Mouse (Mus musculus): ENCODE data around the gene Plppr2. TPM values are rescaled to one million over a fixed set of nuclear protein-coding genes. Genes with fewer than 3 reads are reported as not detected.

The Plppr2 gene
- total and polyA plus RNA-seq, 3 experiments, result not detected

DNA sequence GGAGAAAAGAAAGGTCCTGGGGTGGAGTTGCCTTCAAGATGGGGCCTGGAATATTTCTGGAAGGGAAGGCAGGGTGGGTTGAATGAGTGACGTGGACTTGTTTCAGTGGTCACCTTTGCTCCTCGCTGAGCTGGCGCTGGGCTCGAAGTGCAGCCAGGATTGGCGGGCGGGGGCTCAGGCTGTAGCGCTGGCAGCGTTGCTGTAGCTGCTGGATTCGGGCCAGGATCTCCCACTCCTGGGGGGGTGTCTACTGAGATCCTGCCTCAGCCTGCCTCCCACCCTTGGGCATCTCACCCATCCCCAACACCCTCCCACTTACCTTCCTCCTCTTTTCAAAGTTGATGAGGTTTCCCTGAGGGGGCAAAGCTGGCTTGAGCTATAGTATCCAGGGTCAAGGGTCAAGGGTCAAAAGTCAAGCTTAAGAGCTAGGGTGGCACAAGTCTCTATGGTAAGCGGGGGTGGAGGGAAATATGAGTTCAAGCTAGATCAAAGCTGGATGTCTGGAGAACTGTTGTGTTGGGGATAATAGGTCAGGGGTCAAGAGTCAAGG lies 39.9 kb downstream of the Plppr2 start:
- H3K36me3 ChIP-seq (replicated peaks in 1 of 2; ENCODE audit: control insufficient read depth in 1 of 2, insufficient read depth in 1 of 2, low read length in 1 of 2), result no peaks in the 10 kb centered on the region
- no peak for TF ChIP-seq NRF1 (IDR thresholded peaks at IDR 0.05; ENCODE audit: low read depth, low read length)
- TF ChIP-seq ZMIZ1 (IDR thresholded peaks at IDR 0.05; ENCODE audit: low read depth, low read length), result no peak
- TF ChIP-seq CHD2 (IDR thresholded peaks at IDR 0.05; ENCODE audit: low read length), result no peak
- no peak for TF ChIP-seq PAX5 (IDR thresholded peaks at IDR 0.05; ENCODE audit: low read length)
- TF ChIP-seq RAD21 (IDR thresholded peaks at IDR 0.05; ENCODE audit: low read depth, low read length), result no peak
- no peak for TF ChIP-seq POLR2AphosphoS2 (IDR thresholded peaks at IDR 0.05; ENCODE audit: low read depth, low read length)
- no peak for TF ChIP-seq BHLHE40 (IDR thresholded peaks at IDR 0.05; ENCODE audit: low read depth, low read length)
- TF ChIP-seq CTCF (conservative IDR thresholded peaks at IDR 0.05 in 1 of 2, IDR thresholded peaks at IDR 0.05 in 1 of 2; ENCODE audit: low read depth in 2 of 2, low read length in 2 of 2), result no peak
- TF ChIP-seq MAZ (IDR thresholded peaks at IDR 0.05; ENCODE audit: low read depth, low read length), result no peak
- no peak for TF ChIP-seq USF1 (IDR thresholded peaks at IDR 0.05; ENCODE audit: low read depth, low read length)
- no peak for TF ChIP-seq ETS1 (conservative IDR thresholded peaks at IDR 0.05; ENCODE audit: low read depth, low read length)
- TF ChIP-seq HCFC1 (IDR thresholded peaks at IDR 0.05; ENCODE audit: low read depth, low read length), result no peak
- TF ChIP-seq CHD1 (IDR thresholded peaks at IDR 0.05; ENCODE audit: low read depth, low read length), result no peak
- no peak for TF ChIP-seq MAX (IDR thresholded peaks at IDR 0.05; ENCODE audit: low read length)
- no peak for TF ChIP-seq MYC (IDR thresholded peaks at IDR 0.05; ENCODE audit: low read depth, low read length)
- TF ChIP-seq JUN (IDR thresholded peaks at IDR 0.05; ENCODE audit: insufficient read depth, low read depth, low read length), result no peak
- no peak for TF ChIP-seq POLR2A (IDR thresholded peaks at IDR 0.05; ENCODE audit: low read depth, low read length)
- dilution Hi-C loops (cut with MboI; ENCODE audit: extremely low pct_ligation_motif_present, extremely low pct_unique_long_range_greater_than_20kb, low sequenced_read_pairs) (no loop called here), in situ Hi-C loops (cut with MboI; ENCODE audit: low pct_ligation_motif_present, low pct_unique_long_range_greater_than_20kb, low sequenced_read_pairs) (loop anchor here (5.0 kb wide), 1 partner anchor 181 kb away; the partner anchor contains the start of gene Pigyl)
- no peaks in the 10 kb centered on the region for H3K9me3 ChIP-seq (replicated peaks; ENCODE audit: low read length)
- no peak overlapping the region for H3K9ac ChIP-seq (ENCODE audit: insufficient read depth, low read depth)
- no peaks in the 10 kb centered on the region for H3K79me2 ChIP-seq (replicated peaks; ENCODE audit: control insufficient read depth, extremely low read depth, insufficient read depth, poor library complexity, severe bottlenecking)
- H3K27me3 ChIP-seq (replicated peaks), result peaks cover 75% of the 10 kb centered on the region
- DNase-seq (ENCODE audit: extremely low read depth), result no peak
- H3K27ac ChIP-seq (ENCODE audit: insufficient read depth, low read depth), result no peak overlapping the region
- H3K4me1 ChIP-seq (ENCODE audit: control insufficient read depth in 1 of 2, insufficient read depth in 2 of 2), result no peaks in the 10 kb centered on the region
- no peak overlapping the region for H3K4me2 ChIP-seq (ENCODE audit: insufficient read depth, low read depth, poor library complexity, severe bottlenecking)
- H3K4me3 ChIP-seq (replicated peaks in 1 of 3; ENCODE audit: low read depth in 2 of 3, low read length in 2 of 3, poor library complexity in 1 of 3), result no peak overlapping the region

DNA sequence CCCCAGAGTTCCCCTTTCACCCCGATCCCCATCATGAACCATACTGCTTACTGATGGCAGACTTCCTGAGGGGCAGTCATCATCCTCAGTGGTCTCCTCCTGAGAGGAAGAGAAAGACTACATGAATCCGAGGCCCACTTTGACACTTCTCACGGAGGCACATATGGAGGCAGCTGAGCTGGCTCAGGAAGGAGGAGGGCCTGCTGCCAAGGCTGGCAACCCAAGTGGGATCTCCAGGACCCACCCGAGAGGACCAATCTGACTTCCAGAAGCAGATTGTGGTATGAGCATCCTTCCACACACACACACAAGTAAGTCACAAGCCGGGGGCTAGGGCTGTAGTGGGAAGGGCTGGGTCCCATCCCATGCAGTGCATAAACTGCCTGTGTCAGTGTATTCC lies 40.5 kb downstream of the Plppr2 start:
- no peak overlapping the region for H3K4me2 ChIP-seq (ENCODE audit: insufficient read depth, low read depth, poor library complexity, severe bottlenecking)
- no peaks in the 10 kb centered on the region for H3K4me1 ChIP-seq (ENCODE audit: control insufficient read depth in 1 of 2, insufficient read depth in 2 of 2)
- H3K36me3 ChIP-seq (replicated peaks in 1 of 2; ENCODE audit: control insufficient read depth in 1 of 2, insufficient read depth in 1 of 2, low read length in 1 of 2), result no peaks in the 10 kb centered on the region
- H3K9ac ChIP-seq (ENCODE audit: insufficient read depth, low read depth), result no peak overlapping the region
- peaks cover 73% of the 10 kb centered on the region for H3K27me3 ChIP-seq (replicated peaks)
- H3K4me3 ChIP-seq (replicated peaks in 1 of 3; ENCODE audit: low read depth in 2 of 3, low read length in 2 of 3, poor library complexity in 1 of 3), result no peak overlapping the region
- TF ChIP-seq ZNF384 (IDR thresholded peaks at IDR 0.05; ENCODE audit: low read depth, low read length), result no peak
- TF ChIP-seq ZMIZ1 (IDR thresholded peaks at IDR 0.05; ENCODE audit: low read depth, low read length), result no peak
- no peak for TF ChIP-seq SMC3 (IDR thresholded peaks at IDR 0.05; ENCODE audit: low read depth, low read length)
- no peak for DNase-seq (ENCODE audit: extremely low read depth)
- no peaks in the 10 kb centered on the region for H3K9me3 ChIP-seq (replicated peaks; ENCODE audit: low read length)
- dilution Hi-C loops (cut with MboI; ENCODE audit: extremely low pct_ligation_motif_present, extremely low pct_unique_long_range_greater_than_20kb, low sequenced_read_pairs), result no loop called here
- in situ Hi-C loops (cut with MboI; ENCODE audit: low pct_ligation_motif_present, low pct_unique_long_range_greater_than_20kb, low sequenced_read_pairs), result loop anchor here (5.0 kb wide), 1 partner anchor 180 kb away; the partner anchor contains the start of gene Pigyl
- H3K79me2 ChIP-seq (replicated peaks; ENCODE audit: control insufficient read depth, extremely low read depth, insufficient read depth, poor library complexity, severe bottlenecking), result no peaks in the 10 kb centered on the region
- no peak overlapping the region for H3K27ac ChIP-seq (ENCODE audit: insufficient read depth, low read depth)

All from CH12.LX (cell line).